Mouse (Mus musculus) liver, embryonic 14.5 days (tissue): ENCODE measurements at regions not wholly inside any gene's neighbourhood (a gene's known extent, or its start where the extent isn't known, plus 50 kb on each side); places are given as distances from the start of the nearest gene placed in this dataset.

Experiments
- ATAC-seq: fragments of 200-750 bp; cut with Nextera tagmentation; 2 replicates; pipeline ENCODE4 v1.8.0; 2017; ENCODE audit warnings: moderate number of reproducible peaks, mild to moderate bottlenecking, moderate library complexity; ENCODE audit not compliant: insufficient read depth
- DNase-seq, 3 experiments: peaks; one replicate each; pipeline ENCODE4 v3.0.0-alpha.2; 2012 to 2013; ENCODE audit warnings: low read depth in 3 of 3, low spot score in 3 of 3
- H3K27ac ChIP-seq: fragments of 300-500 bp; sonication (generic); 2 replicates; pipeline ENCODE4 v1.5.1; 2014; ENCODE audit warnings: moderate library complexity, mild to moderate bottlenecking, control low read depth, inconsistent platforms
- H3K27me3 ChIP-seq: fragments of 300-500 bp; sonication (generic); 2 replicates; pipeline ENCODE4 v1.6.1; 2014; ENCODE audit warnings: mild to moderate bottlenecking, low read length, moderate library complexity; ENCODE audit not compliant: control insufficient read depth, insufficient read depth
- H3K36me3 ChIP-seq: fragments of 300-500 bp; sonication (generic); replicated peaks from 2 replicates; pipeline ENCODE4 v1.6.1; 2014; ENCODE audit warnings: low read depth; ENCODE audit not compliant: control insufficient read depth, insufficient read depth
- H3K4me1 ChIP-seq, 2 experiments: fragments of 200-500 bp in 1 of 2; fragments of 300-500 bp in 1 of 2; sonication (generic) in 1 of 2; replicated peaks; 2 replicates each; pipeline ENCODE4 v1.6.1; 2012 to 2014; ENCODE audit warnings: antibody characterized with exemption in 1 of 2, inconsistent platforms in 1 of 2, low read length in 1 of 2; ENCODE audit not compliant: control insufficient read depth in 2 of 2, insufficient read depth in 2 of 2
- H3K4me2 ChIP-seq: fragments of 300-500 bp; sonication (generic); 2 replicates; pipeline ENCODE4 v1.6.1; 2014; ENCODE audit warnings: low read depth, mild to moderate bottlenecking, control low read depth, moderate library complexity
- H3K4me3 ChIP-seq, 2 experiments: fragments of 200-500 bp in 1 of 2; fragments of 300-500 bp in 1 of 2; sonication (generic) in 1 of 2; 2 replicates each; pipeline ENCODE4 v1.5.1; 2012 to 2014; ENCODE audit warnings: low read depth in 2 of 2, low read length in 2 of 2, mild to moderate bottlenecking in 2 of 2, control low read depth in 1 of 2, inconsistent platforms in 1 of 2, moderate library complexity in 1 of 2; ENCODE audit not compliant: insufficient read depth in 1 of 2
- H3K9ac ChIP-seq: fragments of 300-500 bp; sonication (generic); replicated peaks from 2 replicates; pipeline ENCODE4 v1.6.1; 2014; ENCODE audit warnings: mild to moderate bottlenecking, control low read depth, moderate library complexity
- H3K9me3 ChIP-seq: fragments of 300-500 bp; sonication (generic); 2 replicates; pipeline ENCODE4 v1.6.1; 2016; ENCODE audit warnings: low read length, mixed read lengths; ENCODE audit not compliant: control insufficient read depth
- CTCF ChIP-seq: IDR thresholded peaks from 2 replicates; pipeline ENCODE4 v1.5.1; 2016; ENCODE audit warnings: antibody characterized with exemption, low read depth, control low read depth
- EP300 ChIP-seq: IDR thresholded peaks from 2 replicates; pipeline ENCODE4 v1.6.1; 2016; ENCODE audit warnings: antibody characterized with exemption, low read depth
- WGBS: fragments of 180-500 bp; shearing (Covaris S2); extraction: QIAGEN DNeasy Blood & Tissue Kit; methylation state at CpG from one replicate; pipeline ENCODE4 v1.1.7; 2014; ENCODE audit not compliant: insufficient replicate concordance; 5-methylcytosine and 5-hydroxymethylcytosine counted together

- Histone ChIP-seq H3K9ac (no peak overlapping the region), H3K9me3 (no peaks in the 10 kb centered on the region), H3K36me3 (no peaks in the 10 kb centered on the region), H3K4me1 (peaks cover 2 to 10% of the 10 kb centered on the region in 2 experiments), H3K4me2 (no peak overlapping the region), H3K27me3 (no peaks in the 10 kb centered on the region), H3K27ac (no peak overlapping the region), H3K4me3 (no peak overlapping the region)
- DNase-seq (no peak), ATAC-seq (no peak)
- TF ChIP-seq CTCF (no peak), EP300 (no peak)
- WGBS, result 54% methylated on average over 11 of the region's 11 CpGs
These were observed 60.5 kb upstream of the Cux1 start for GRCm38 (mm10) chr5:136627671-136628292.

GRCm38 (mm10) chr5:136628502-136628901 is 61.2 kb upstream of the Cux1 start:
- H3K4me1 ChIP-seq, result peaks cover 0 to 8% of the 10 kb centered on the region in 2 experiments; a peak in 3 of 4 replicates
- no peak for TF ChIP-seq EP300
- no peak for TF ChIP-seq CTCF
- H3K9ac ChIP-seq, result no peak overlapping the region
- H3K36me3 ChIP-seq, result no peaks in the 10 kb centered on the region
- H3K9me3 ChIP-seq, result no peaks in the 10 kb centered on the region
- no peak overlapping the region for H3K4me3 ChIP-seq
- no peaks in the 10 kb centered on the region for H3K27me3 ChIP-seq
- ATAC-seq, result no peak
- 65% methylated on average over 5 of the region's 5 CpGs for WGBS
- no peak overlapping the region for H3K27ac ChIP-seq
- H3K4me2 ChIP-seq, result no peak overlapping the region
- no peak for DNase-seq

- TF ChIP-seq EP300 (no peak), CTCF (no peak)
- no peak for ATAC-seq
- Histone ChIP-seq H3K27me3 (no peaks in the 10 kb centered on the region), H3K4me2 (no peak overlapping the region), H3K4me1 (no peaks in the 10 kb centered on the region; a peak in 1 of 4 replicates), H3K9me3 (no peaks in the 10 kb centered on the region), H3K9ac (no peak overlapping the region), H3K27ac (no peak overlapping the region), H3K4me3 (no peak overlapping the region), H3K36me3 (no peaks in the 10 kb centered on the region)
- 29% methylated on average over 5 of the region's 5 CpGs for WGBS
- DNase-seq, result no peak
These were observed 60.7 kb upstream of the Myl10 start for GRCm38 (mm10) chr5:136632286-136632685.

- TF ChIP-seq EP300 (no peak), CTCF (no peak)
- ATAC-seq, result no peak
- Histone ChIP-seq H3K4me2 (no peak overlapping the region), H3K27me3 (no peaks in the 10 kb centered on the region), H3K9ac (no peak overlapping the region), H3K4me3 (no peak overlapping the region), H3K4me1 (no peaks in the 10 kb centered on the region), H3K36me3 (no peaks in the 10 kb centered on the region), H3K27ac (no peak overlapping the region), H3K9me3 (no peaks in the 10 kb centered on the region)
- DNase-seq, result no peak
- WGBS, result 64% methylated on average over 6 of the region's 6 CpGs
These were observed 59.0 kb upstream of the Myl10 start for GRCm38 (mm10) chr5:136633901-136634300.

- Histone ChIP-seq H3K36me3 (no peaks in the 10 kb centered on the region), H3K4me3 (no peak overlapping the region), H3K27ac (no peak overlapping the region), H3K27me3 (no peaks in the 10 kb centered on the region), H3K4me1 (no peaks in the 10 kb centered on the region), H3K9me3 (no peaks in the 10 kb centered on the region), H3K9ac (no peak overlapping the region), H3K4me2 (no peak overlapping the region)
- TF ChIP-seq EP300 (no peak), CTCF (no peak)
- ATAC-seq, result no peak
- no peak for DNase-seq
- WGBS, result 56% methylated on average over 2 of the region's 2 CpGs
These were observed 57.8 kb upstream of the Myl10 start for GRCm38 (mm10) chr5:136635119-136635518.
